Mouse (Mus musculus) adrenal gland, postnatal 36 days (tissue): Measurements from ENCODE around the gene Msl2. TPM values are rescaled to one million over a fixed set of nuclear protein-coding genes. Genes with fewer than 3 reads are reported as not detected.
A peak's percentile ranks its signal among the peaks of the same experiment; 100 is the strongest.

Source experiments
- DNase-seq, 2 experiments: peaks; one replicate each; pipeline ENCODE4 v3.0.0; 2021; ENCODE audit warnings: mixed read lengths in 1 of 2
- long read RNA-seq, 2 experiments: library from polyadenylated mRNA; stranded (forward); transcript quantifications; one replicate each; pipeline ENCODE4 v2.0.0; 2021; ENCODE audit warnings: borderline sequencing depth in 2 of 2
- total RNA-seq, 2 experiments: library from RNA; stranded (reverse); gene quantifications; 2 replicates each; pipeline ENCODE4 v1.2.3; 2021

Msl2 gene
- total RNA-seq, result 10 to 100 TPM; 50.5 to 56.6 TPM
- long read RNA-seq, experiment 1, full-length matches to known transcripts, result 3 of 6 reads
- long read RNA-seq, experiment 1, partial matches to known transcripts, result 0 of 6 reads
- long read RNA-seq, experiment 1, other reads (novel, unspliced or antisense), result 3 of 6 reads
- long read RNA-seq, experiment 2, partial matches to known transcripts, result 0 of 1 reads
- long read RNA-seq, experiment 2, other reads (novel, unspliced or antisense), result 1 of 1 reads

DNA sequence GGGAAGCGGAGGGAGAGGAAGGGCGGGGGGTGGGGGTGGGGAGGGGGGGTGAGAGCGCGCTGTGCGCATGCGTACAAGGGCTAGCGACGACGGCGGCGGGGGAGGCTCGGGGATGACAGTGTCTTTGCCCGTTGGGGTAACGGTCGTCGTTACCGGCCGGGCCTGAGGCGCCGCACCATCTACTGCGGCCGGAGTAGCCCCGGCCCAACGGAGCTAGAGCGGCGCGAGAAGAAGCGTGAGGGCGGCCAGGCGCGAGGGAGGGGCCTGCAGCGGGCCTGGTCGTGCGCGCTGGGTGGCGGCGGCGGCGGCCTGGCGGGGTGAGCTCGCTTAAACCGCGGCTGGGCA, at the start of gene Msl2:
TSS of gene Msl2 (plus strand) at position 115 of the 345 bp plus-strand sequence.
- DNase-seq, result no peak

DNA sequence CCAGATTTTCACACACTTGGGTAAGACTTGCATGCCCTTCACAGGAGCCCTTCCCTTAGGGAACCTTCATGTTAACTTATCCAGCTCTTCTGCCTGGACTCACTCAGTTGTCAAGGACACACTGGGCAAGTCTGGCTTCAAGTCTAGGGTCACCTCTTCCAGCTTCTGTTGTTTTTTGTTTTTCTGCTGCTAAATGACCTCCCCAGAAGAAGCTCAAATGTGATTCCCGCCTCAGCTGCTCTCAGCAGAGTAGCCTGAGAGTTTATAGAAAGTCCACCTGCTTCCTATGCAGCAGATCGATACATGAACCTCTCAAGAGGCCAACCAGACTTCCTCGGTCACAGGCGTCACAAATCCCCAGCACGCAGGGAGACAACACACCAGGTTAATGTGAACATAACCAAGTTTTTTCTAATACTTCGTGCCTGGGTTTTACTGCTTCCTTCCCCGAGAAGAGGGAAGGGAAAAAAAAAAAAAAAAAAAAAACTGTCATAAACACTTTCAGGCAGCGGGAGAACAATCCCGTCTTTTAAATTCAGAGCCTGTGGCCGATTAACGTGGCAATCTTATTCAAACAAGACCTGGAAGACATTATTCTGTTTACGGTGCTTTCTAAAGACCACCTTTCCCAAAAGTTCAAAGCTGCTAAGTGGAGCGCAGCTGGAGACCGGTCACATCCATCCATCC, 40.0 kb upstream of the Msl2 start:
- peak in 1 of 2 experiments; percentile 6 for DNase-seq

DNA sequence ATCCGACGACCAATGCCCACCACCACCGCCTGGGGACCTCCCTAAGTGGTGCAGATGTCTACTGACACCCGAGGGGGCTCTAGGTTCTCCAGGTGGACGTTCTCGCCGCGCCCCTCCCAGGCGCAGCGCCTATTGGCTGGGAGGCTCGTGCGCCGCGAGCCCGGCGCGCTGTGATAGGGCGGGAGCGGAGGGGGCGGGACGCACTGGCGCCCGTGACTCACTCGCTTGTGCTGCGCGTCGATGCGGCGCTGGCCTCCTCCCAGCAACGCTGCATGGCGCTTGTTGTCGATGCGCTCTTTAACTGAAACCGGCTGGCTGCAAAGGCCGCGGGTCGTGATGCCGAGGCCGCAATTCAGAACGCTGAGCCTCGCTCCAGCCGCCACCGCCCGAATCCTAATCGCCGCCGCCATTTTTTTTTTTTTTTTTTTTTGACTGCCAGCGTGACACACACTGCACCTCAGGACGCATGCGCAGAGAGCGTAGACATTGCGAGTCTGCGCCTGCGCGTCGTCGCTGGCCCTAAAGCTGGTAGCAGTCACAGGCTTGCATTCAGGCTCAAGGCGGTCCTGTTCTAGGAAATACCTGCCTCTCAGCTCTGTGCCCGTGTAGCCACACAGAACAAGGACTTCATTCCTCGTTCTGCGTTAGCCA, 39.3 kb upstream of the Msl2 start, which contains the start of gene Pccb:
TSS of gene Pccb (minus strand) at position 451 of the 651 bp plus-strand sequence.
- peak; percentile 96 for DNase-seq

DNA sequence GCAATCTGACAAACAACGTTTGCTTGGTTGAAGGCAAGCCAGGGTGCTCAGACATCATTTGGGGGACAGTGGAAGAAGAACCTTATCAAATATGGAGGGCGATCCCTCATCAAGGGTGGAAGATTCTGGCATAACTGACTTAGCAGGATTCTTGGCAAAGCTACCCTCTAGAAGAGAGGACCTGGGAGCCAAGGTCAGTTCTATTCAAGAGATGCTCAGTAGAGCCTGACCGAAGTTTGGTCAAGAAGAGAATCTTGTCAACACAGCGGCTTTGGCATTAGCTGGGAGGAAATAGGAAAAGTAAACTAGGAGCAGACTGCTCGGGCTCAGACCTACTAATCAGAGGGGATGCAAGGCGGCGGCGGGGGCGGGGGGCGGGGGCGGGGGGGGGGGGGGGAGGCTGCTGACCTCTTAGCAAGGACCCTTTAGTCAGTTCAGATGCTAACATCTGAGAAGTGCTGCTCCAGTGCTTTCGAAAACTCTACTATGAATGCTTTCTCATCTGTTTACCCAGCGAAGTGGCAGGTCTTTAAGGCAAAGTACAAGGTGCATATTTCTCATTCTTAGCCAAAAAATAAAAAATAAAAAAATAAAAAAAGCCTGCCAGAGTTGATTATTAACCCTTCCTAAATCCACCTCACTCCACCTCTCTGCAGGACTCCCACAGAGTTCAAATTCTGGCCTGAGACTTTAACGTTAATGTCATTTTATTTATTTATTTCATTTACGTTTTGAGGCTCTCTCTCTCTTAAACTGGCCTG, 37.9 kb upstream of the Msl2 start:
- DNase-seq, result no peak

- DNase-seq, result no peak
These were observed 37.0 kb upstream of the Msl2 start for GRCm38 (mm10) chr9:101036876-101037275.

DNA sequence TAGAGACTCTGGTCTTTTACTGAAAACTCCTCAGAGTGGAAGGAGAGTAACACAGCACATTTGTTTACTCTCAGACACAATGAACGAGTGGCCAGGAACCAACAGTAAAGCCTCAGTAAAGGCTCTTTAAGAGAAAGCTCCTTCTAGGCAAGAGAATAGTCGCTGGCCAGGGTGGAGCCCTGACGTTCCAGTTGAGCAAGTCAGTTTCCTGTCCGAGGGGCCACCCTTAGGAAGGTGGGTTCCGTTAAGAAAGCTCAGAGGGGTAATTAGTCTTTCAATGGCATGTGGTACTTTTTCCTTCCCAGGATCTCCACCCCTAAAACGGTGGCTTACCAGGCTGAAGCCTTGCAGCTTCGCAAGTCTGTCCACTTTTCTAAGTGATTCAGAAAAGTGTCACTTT, 36.5 kb upstream of the Msl2 start:
- DNase-seq, result peak in 1 of 2 experiments; percentile 10

- DNase-seq, result no peak
These were observed 35.3 kb upstream of the Msl2 start for GRCm38 (mm10) chr9:101038634-101039033.

DNA sequence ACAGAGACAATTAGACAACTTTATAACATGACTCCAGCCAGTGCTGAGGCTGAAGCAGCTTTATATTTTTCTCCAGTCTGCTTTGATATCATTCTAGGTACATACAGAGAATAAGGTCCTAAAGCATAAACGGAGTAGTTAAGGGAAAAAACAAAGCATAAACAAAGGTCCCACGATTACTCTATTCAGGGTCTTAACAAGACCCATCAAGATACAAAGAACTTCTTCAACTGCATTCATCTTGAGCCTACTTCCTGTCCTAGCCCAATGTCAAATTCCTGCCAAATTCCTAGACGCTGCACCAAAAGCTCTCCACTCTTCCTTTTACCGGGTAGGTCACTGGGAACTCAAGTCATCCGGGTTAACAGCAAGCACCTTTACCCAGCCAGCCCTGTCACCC, 32.4 kb upstream of the Msl2 start:
- no peak for DNase-seq

GRCm38 (mm10) chr9:101042249-101042648, 31.7 kb upstream of the Msl2 start:
- no peak for DNase-seq

DNA sequence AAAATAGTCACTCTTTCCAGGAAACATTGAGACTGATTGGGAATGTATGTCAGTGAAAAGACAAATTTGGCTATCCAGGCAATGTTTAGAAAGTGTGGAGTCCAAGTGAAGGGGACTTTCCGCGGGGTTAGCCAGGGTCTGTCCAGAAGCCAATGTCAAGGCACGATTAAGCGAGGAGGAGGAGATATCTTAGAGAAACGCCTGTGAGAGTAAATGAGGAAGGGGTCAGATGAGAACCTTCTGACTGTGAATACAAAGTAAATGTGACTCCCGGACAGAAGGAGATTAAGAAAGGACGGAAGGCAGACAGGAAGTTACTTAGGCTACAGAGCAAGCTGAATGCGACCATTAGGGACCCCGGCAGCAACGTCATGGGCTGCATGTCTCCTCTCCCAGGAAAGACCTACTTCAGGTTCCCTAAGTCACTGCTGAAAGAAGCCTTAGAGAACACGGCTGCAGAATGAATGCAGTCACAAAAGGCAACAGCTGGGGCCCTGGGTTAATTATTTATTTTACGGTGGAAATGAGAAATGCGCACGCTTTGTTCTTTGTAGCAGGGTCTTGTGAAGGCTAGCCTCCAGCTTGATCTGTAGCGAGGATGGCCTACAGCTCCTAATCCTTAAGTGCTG, 28.1 kb upstream of the Msl2 start:
- DNase-seq, result no peak

DNA sequence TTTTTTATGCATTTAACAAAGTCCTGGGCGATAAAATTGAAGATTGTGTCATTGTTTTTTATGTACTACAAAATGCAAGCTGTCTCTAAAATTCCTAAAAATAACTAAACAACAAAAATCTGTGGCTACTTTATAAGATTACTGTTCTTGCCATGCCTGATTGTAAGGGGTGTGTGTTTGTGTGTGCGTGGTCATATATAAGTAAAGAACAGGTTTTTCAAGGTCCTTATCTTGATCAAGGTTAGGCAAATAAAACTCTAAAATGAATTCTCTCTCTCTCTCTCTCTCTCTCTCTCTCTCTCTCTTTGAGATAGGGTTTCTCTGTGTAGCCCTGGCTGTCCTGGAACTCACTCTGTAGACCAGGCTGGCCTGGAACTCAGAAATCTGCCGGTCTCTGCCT, 21.9 kb upstream of the Msl2 start:
- DNase-seq, result no peak

- DNase-seq, result no peak
These were observed 21.2 kb upstream of the Msl2 start for GRCm38 (mm10) chr9:101052691-101053090.

GRCm38 (mm10) chr9:101053279-101053678, 20.6 kb upstream of the Msl2 start:
- DNase-seq, result no peak

GRCm38 (mm10) chr9:101057156-101057555, 16.7 kb upstream of the Msl2 start:
- DNase-seq, result no peak

GRCm38 (mm10) chr9:101061035-101061434, 12.9 kb upstream of the Msl2 start:
- DNase-seq, result no peak

GRCm38 (mm10) chr9:101062253-101062780, 11.6 kb upstream of the Msl2 start:
- DNase-seq, result no peak

- no peak for DNase-seq
These were observed 8.8 kb upstream of the Msl2 start for GRCm38 (mm10) chr9:101065076-101065602.

GRCm38 (mm10) chr9:101069781-101070180, 4.1 kb upstream of the Msl2 start:
- no peak for DNase-seq

DNA sequence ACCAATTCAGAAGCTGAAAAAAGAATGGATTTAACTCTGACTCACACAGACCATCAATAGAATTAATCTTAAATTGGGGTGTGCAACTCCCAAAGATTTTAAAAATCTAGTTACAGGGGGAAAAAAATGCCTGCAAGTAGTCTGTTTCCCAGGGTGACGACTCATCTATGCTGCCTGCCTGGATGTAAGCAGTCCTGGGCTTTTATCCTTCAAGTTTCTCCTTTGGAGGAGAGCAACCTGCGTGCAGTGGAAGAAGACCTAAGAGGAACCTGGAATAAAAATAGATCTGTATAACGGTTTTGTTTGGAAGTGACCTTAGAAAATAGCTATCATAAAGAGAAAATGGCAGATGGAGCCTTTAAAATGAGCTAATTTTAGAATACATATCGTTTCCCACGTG, 1.4 kb upstream of the Msl2 start:
- no peak for DNase-seq

DNA sequence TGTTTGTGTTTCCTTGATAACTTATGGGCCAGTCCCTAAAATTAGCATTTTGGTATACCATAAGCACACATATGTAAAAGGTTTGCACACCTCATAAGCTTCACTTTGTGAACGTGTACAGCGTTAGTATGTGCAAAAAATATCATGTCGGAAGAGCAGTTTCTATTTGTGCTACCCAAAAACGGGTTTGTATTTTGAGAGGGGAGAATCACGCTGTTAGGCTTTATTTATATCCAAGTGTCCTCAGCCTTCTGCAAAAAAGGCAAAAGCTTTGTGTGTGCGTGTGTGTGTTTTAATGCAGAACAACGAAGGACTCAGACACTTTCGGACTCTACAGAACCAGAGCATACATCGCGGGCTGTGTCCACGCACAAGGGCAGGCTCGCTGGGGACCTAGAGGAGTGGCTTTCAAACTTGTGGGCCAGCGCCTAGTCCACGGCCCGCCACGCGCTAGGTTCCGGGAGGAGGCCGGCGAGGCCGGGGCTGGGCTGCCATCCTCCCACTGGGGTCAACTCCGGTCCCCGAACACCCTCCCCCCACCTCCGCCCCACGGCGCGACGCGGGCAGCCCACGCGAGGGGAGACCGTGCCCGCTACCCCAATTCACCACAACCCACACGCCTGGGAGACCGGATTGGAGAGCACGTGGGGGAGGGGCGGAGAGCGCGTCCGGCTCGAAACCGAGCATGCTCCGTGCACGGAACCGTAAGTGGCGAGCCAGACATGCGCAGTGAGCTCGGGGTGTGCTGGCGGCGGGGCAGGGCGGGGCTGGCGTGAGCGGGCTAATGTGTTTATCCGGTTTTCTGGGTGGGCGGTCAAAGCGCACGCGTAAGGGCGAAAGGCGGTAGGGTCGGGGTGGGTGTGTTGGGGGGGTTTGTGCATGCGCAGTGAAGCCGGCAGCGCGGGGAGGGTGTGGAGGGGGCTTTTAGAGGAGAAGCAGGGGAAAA, 587 bp upstream of the Msl2 start:
- peak; percentile 99 to 100 for DNase-seq
